Mouse (Mus musculus) forebrain, embryonic 14.5 days (tissue): ENCODE measurements around the gene Inca1. TPM values are rescaled to one million over a fixed set of nuclear protein-coding genes. Genes with fewer than 3 reads are reported as not detected.
A peak's percentile ranks its signal among the peaks of the same experiment; 100 is the strongest.

Experiments used
- ATAC-seq: fragments of 200-750 bp; cut with Nextera tagmentation; 2 replicates; pipeline ENCODE4 v1.8.0; 2017; ENCODE audit warnings: mild to moderate bottlenecking, moderate library complexity
- DNase-seq: peaks from one replicate; pipeline ENCODE4 v3.0.0-alpha.2; 2015; ENCODE audit warnings: low spot score
- H3K27ac ChIP-seq: fragments of 300-500 bp; sonication (generic); 2 replicates; pipeline ENCODE4 v1.5.1; 2014; ENCODE audit warnings: low read depth, mild to moderate bottlenecking, control low read depth, low read length, moderate library complexity
- H3K27me3 ChIP-seq: fragments of 300-500 bp; sonication (generic); replicated peaks from 2 replicates; pipeline ENCODE4 v1.6.1; 2014; ENCODE audit warnings: low read length, control low read depth, mixed read lengths; ENCODE audit not compliant: control insufficient read depth, insufficient read depth
- H3K36me3 ChIP-seq: fragments of 300-500 bp; sonication (generic); 2 replicates; pipeline ENCODE4 v1.6.1; 2014; ENCODE audit warnings: low read length, control low read depth; ENCODE audit not compliant: control insufficient read depth, insufficient read depth
- H3K4me1 ChIP-seq: fragments of 300-500 bp; sonication (generic); 2 replicates; pipeline ENCODE4 v1.6.1; 2014; ENCODE audit warnings: antibody characterized with exemption, low read length, control low read depth; ENCODE audit not compliant: control insufficient read depth, insufficient read depth
- H3K4me2 ChIP-seq: fragments of 300-500 bp; sonication (generic); 2 replicates; pipeline ENCODE4 v1.6.1; 2014; ENCODE audit warnings: mild to moderate bottlenecking, control low read depth, low read length
- H3K4me3 ChIP-seq: fragments of 300-500 bp; sonication (generic); 2 replicates; pipeline ENCODE4 v1.5.1; 2014; ENCODE audit warnings: low read depth, low read length, control low read depth
- H3K9ac ChIP-seq: fragments of 300-500 bp; sonication (generic); 2 replicates; pipeline ENCODE4 v1.6.1; 2014; ENCODE audit warnings: mild to moderate bottlenecking, low read length, control low read depth, moderate library complexity
- H3K9me3 ChIP-seq: fragments of 300-500 bp; sonication (generic); replicated peaks from 2 replicates; pipeline ENCODE4 v1.6.1; 2016; ENCODE audit warnings: low read length, control low read depth, mixed read lengths; ENCODE audit not compliant: control insufficient read depth
- WGBS: fragments of 180-500 bp; shearing (Covaris S2); extraction: QIAGEN DNeasy Blood & Tissue Kit; methylation state at CpG from one replicate; pipeline ENCODE4 v1.1.7; 2014; 5-methylcytosine and 5-hydroxymethylcytosine counted together
- polyA plus RNA-seq: library from polyadenylated mRNA; unstranded; fragments of >200 nt; fragmentation: Nextera tagmentation; extraction: Ambion mirVana; gene quantifications from 2 replicates; pipeline ENCODE4 v1.2.1, GENCODE M21; 2014

The Inca1 gene
- polyA plus RNA-seq, 1 experiment from 2014 or later: 0.75 TPM

DNA sequence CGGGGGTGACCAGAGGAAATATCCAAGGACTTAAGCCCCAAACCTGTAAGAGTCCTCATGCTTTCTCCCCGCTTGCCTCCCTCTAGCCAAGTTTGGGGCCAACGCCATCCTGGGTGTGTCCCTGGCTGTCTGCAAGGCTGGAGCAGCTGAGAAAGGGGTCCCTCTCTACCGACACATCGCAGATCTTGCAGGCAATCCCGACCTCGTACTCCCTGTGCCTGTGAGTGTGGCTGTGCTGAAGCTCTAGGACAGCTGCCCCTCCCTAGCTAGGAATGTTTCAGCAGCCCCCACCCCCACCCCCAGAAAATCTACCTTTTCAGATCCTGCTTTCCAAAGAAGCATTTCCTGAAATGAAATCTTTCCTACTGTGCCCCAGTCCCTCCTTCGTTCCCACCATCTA lies 41.0 kb downstream of the Inca1 start:
- Histone ChIP-seq H3K4me2 (no peak overlapping the region), H3K9me3 (no peaks in the 10 kb centered on the region), H3K27me3 (no peaks in the 10 kb centered on the region), H3K27ac (no peak overlapping the region), H3K4me3 (no peak overlapping the region), H3K4me1 (peaks cover 13% of the 10 kb centered on the region), H3K9ac (no peak overlapping the region), H3K36me3 (peaks cover 29% of the 10 kb centered on the region)
- 81% methylated on average over 8 of the region's 8 CpGs for WGBS
- no peak for DNase-seq
- no peak for ATAC-seq

DNA sequence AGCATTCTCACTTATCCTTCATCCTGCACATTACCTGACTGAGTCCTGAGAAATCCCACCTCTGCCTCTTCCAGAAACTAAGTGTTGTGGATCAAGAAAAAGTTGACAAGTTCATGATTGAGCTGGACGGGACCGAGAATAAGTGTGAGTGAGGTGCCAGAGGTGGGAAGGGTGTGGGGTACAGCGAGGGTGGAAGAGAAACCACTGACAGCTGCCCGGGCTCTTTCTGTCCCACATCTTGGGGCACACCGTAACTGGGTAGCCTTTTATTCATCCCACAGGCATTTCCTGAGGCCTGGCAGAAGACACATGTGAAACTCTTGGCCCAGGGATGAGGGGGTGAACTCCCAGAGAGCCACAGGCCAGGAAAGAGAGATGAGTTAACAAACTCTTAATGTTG lies 41.4 kb downstream of the Inca1 start:
- ATAC-seq: no peak
- 91% methylated on average over 5 of the region's 5 CpGs for WGBS
- Histone ChIP-seq H3K27me3 (no peaks in the 10 kb centered on the region), H3K27ac (no peak overlapping the region), H3K9me3 (no peaks in the 10 kb centered on the region), H3K4me1 (peaks cover 13% of the 10 kb centered on the region), H3K9ac (no peak overlapping the region), H3K4me2 (no peak overlapping the region), H3K36me3 (peaks cover 25% of the 10 kb centered on the region), H3K4me3 (no peak overlapping the region)
- no peak for DNase-seq

- Histone ChIP-seq H3K4me2 (no peak overlapping the region), H3K4me1 (peaks cover 14% of the 10 kb centered on the region), H3K36me3 (peaks cover 20% of the 10 kb centered on the region), H3K9ac (no peak overlapping the region), H3K4me3 (no peak overlapping the region), H3K27ac (no peak overlapping the region), H3K9me3 (no peaks in the 10 kb centered on the region), H3K27me3 (no peaks in the 10 kb centered on the region)
- WGBS: 59% methylated on average over 9 of the region's 9 CpGs
- DNase-seq (no peak), ATAC-seq (no peak)
These were observed 42.0 kb downstream of the Inca1 start for GRCm38 (mm10) chr11:70657991-70658390.

GRCm38 (mm10) chr11:70657573-70657972 lies 42.4 kb downstream of the Inca1 start:
- Histone ChIP-seq H3K4me2 (no peak overlapping the region), H3K9me3 (no peaks in the 10 kb centered on the region), H3K27me3 (no peaks in the 10 kb centered on the region), H3K27ac (no peak overlapping the region), H3K36me3 (peaks cover 19% of the 10 kb centered on the region), H3K9ac (no peak overlapping the region; the same call in 1 of the 2 replicates), H3K4me3 (no peak overlapping the region), H3K4me1 (peaks cover 19% of the 10 kb centered on the region)
- ATAC-seq: no peak
- WGBS: 58% methylated on average over 6 of the region's 6 CpGs
- no peak for DNase-seq

DNA sequence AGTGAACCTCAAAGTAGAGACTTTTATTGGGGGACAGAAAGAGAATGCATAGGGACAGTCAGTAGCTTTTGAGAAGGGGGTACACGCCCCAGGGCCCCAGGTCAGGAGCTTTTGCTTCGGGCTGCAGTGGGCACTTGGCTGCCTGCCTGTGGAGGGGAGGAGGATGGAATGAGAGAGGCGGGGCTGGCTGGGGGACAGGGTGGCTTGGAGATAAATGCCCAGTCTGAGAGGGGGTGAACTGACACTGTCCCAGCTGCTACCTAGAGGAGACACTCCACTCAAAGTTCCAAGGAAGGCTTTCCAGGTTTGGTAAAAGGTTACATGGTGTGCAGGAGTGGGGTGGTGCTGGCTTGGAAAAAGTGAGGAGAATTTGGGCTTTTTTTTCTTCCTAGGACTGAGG lies 43.0 kb downstream of the Inca1 start, which contains the start of gene Eno3:
Eno3 (plus strand) TSS at position 239 of the 400 bp plus-strand sequence.
- Histone ChIP-seq H3K27ac (peak within 1 kb of the TSS; percentile 95; the same call in 1 of the 2 replicates), H3K9ac (peak within 1 kb of the TSS; percentile 97), H3K4me3 (peak within 1 kb of the TSS; percentile 100), H3K36me3 (peaks cover 19% of the 10 kb centered on the region), H3K9me3 (no peaks in the 10 kb centered on the region), H3K27me3 (no peaks in the 10 kb centered on the region), H3K4me1 (peaks cover 21% of the 10 kb centered on the region), H3K4me2 (peak within 1 kb of the TSS; percentile 91)
- DNase-seq: no peak
- WGBS: 9% methylated on average over 3 of the region's 3 CpGs
- no peak for ATAC-seq

GRCm38 (mm10) chr11:70656456-70656927 lies 43.5 kb downstream of the Inca1 start:
- H3K4me1 ChIP-seq: peaks cover 21% of the 10 kb centered on the region
- no peak overlapping the region; the same call in 1 of the 2 replicates for H3K27ac ChIP-seq
- DNase-seq (peak; percentile 7), ATAC-seq (no peak)
- H3K9ac ChIP-seq: peak overlapping the region; percentile 97
- peak overlapping the region; percentile 91 for H3K4me2 ChIP-seq
- no peaks in the 10 kb centered on the region for H3K27me3 ChIP-seq
- H3K36me3 ChIP-seq: peaks cover 23% of the 10 kb centered on the region
- 4% methylated on average over 16 of the region's 16 CpGs for WGBS
- H3K9me3 ChIP-seq: no peaks in the 10 kb centered on the region
- peak overlapping the region; percentile 100 for H3K4me3 ChIP-seq

DNA sequence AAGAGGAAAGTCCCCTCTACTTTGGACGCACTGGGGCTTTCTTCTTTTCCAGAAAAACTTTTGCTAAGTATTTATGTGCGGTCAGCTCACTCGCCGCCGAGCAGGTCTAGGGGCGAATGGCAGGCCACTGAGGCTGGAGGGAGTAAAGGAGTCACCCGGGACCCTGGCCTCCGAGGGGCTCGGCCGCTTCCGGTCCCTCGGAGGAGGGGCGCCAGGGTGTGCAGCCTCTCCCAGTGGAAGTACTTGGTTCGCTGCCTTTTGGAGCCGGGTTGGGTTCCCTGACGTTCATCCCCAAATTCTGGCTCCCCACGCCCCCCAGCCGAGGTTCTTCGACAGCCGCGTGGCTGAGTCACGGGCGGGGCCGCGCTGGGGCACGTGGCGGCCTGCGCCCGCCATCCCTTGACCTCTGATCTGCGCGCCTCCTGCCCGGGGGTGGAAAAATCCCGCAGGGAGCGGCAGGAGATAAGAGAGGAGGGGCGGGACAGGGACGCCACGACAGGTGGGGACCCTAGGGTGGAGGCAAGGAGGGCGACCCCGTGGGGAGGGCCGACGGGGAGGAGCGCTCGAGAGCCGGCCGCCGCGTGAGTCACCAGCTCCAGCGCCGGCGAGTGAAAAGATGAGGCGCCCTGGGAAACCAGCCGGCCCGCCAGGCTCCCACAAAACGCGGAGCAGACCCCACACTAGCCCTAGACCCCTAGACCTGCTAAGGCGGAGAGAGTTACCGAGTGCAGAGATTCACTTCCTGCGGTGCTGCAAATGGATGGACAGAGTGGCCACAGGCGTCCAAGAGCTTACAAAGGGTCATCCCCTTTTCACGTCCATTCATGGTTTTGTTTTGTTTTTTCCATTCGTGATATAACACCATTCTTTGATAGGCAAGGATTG lies 44.1 kb downstream of the Inca1 start:
- peak; percentile 55 for DNase-seq
- peak overlapping the region; percentile 97 for H3K9ac ChIP-seq
- no peaks in the 10 kb centered on the region for H3K9me3 ChIP-seq
- H3K36me3 ChIP-seq: peaks cover 26% of the 10 kb centered on the region
- H3K4me3 ChIP-seq: peak overlapping the region; percentile 100
- WGBS: under 1% methylated on average over 54 of the region's 61 CpGs
- H3K4me2 ChIP-seq: peak overlapping the region; percentile 91
- peak overlapping the region; percentile 95 for H3K27ac ChIP-seq
- no peaks in the 10 kb centered on the region for H3K27me3 ChIP-seq
- no peak for ATAC-seq
- peaks cover 21% of the 10 kb centered on the region for H3K4me1 ChIP-seq

- Histone ChIP-seq H3K9me3 (no peaks in the 10 kb centered on the region), H3K9ac (peak overlapping the region; percentile 97), H3K4me3 (peak overlapping the region; percentile 100), H3K4me1 (peaks cover 21% of the 10 kb centered on the region), H3K36me3 (peaks cover 28% of the 10 kb centered on the region), H3K4me2 (peak overlapping the region; percentile 91), H3K27ac (peak overlapping the region; percentile 95), H3K27me3 (no peaks in the 10 kb centered on the region)
- DNase-seq (peak; percentile 89), ATAC-seq (peak; percentile 64)
- WGBS: under 1% methylated on average over 48 of the region's 48 CpGs
These were observed 44.9 kb downstream of the Inca1 start for GRCm38 (mm10) chr11:70654923-70655570.
